Mouse (Mus musculus): ENCODE measurements around the gene Arhgap27.
"Not testable (repeated sequence)": the region's sequence is repeated elsewhere in the genome, so short reads cannot be mapped to it uniquely, and the experiment has no call there.

The Arhgap27 gene

DNA sequence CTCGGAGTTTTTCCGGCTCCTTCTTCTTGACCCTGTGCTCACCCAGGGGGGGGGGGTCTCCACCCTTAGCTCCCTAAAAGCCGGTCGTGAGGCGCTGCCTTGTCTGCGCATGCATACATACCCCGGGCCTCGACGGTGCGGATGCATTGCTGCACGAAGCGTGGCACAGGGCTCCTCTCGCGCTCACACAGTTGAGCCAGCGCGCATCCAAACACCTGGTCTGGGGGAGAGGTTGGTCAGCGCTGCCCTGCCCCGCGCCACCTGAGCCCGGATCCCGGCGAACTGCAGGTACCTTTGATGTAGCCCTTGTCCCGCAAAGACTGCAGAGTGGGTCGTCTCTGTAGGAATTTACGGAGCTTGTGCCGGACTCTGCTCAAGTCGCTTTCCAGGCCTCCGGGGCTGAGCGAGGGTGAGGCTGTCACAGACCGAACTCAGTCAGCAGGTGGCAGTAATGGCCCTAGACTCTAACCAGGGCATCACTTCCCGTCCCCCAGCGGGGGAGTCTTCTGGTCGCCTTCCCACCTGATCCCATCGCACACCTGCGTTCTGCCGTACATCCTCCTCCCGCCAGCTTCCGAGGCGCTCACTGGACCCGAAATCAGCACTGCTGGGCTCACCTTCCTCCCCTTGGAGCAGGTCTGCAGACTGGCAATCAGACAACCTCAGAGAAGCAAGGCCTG, 29.6 kb downstream of the Arhgap27 start:
- no peak for DNase-seq (ENCODE audit: low read depth, low spot score)

DNA sequence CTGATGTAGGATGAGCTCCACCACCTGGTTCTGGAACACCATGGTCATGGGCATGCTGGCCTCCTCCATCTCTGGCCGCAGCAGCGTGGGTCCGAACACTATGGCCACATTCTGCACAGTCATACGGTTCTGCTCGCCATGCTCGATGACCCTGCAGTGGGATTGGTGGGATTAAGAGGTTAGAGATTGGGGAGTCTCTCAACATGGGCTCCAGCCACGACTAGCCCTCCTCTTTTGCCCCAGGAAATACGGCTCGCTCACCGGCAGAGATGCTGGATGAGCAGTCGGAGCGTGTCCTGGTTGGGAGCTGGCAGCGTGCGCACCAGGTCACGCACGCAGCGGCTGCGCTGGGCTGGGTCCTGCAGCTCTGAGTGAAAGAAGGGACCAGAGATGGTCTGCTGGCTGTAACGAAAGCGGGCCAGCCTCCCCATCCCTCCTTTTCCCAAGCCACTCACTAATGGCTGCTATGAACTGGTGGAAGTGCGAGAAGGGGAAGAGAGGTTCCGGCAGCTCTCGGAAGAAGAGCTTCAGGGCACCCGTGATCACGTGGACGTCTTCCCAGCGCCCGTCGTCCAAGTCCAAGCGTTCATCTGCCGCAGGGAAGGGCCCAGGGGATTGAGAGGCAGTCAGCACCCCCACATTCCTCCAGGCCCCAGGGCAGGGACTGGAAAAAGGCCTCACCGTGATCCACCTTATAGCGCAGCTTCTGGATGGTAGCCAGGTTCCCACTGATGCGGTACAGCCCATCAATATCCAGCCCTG, 30.4 kb downstream of the Arhgap27 start:
- DNase-seq (ENCODE audit: low read depth, low spot score) = no peak

DNA sequence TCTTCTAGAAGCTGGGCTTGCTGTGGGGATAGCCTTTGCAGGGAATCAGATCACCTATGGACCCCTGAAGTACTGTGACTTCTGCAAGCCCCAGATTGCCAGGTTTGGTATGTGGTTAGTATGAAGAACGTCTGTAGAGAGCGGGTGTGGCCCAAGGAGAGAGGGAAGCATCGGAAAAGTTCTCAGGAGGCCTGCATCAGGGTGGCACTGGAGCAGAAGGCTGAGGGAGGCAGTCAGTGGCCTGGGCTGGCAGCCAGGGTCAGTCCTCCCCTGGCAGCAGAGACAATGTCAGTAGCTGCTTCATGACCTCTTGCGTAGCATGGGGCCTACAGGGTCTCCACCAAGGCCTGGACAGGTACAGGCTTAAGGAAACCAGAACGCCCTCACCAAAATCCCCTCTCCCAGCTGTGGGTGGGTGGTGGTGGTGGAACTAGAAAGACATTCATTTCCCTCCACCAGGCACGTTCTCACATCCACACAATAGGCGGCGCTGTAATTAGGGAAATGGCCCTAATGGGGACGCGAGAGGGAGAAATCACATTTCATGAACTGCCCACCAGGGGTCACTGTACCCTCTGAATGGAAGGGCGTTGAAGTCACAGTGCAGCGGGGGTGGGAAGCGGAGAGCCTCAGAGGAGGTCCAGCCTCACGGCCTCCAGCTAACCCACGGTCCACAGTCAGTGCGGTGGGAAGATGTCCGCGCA, 31.2 kb downstream of the Arhgap27 start:
- DNase-seq (ENCODE audit: low read depth, low spot score) = peak; percentile 79

DNA sequence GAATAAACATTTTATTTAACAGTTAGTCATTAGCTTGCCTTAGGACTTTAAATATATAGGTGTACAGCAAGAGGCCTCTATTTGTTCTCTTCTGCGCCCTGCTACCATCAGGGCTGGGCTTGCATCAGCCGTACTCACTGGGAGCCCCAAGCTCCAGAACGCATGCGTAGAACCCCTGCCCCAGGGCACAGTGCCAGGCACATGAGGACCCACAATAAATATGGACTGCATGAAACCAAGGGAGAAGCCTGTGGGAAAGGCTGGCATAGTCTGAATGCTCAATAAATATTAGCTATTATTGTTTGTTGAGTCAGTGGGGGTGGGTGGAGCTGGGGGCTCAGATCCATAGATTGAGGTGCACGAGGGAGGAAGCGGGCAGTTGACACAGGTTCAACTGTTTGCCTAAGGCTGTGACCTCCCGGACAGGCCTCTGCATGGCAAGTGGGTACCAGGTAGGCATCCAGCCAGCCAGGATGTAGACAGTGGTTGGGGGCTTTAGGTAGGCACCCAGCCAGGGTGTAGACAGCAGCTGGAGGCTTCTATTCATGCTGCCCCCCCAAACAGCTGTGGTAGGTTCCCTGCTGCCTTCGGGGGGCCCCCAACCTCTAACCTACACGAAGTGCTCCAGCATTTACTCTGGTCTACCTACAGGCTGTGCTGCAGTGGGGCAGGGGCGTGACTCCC, 31.8 kb downstream of the Arhgap27 start:
- no peak for DNase-seq (ENCODE audit: low read depth, low spot score)

DNA sequence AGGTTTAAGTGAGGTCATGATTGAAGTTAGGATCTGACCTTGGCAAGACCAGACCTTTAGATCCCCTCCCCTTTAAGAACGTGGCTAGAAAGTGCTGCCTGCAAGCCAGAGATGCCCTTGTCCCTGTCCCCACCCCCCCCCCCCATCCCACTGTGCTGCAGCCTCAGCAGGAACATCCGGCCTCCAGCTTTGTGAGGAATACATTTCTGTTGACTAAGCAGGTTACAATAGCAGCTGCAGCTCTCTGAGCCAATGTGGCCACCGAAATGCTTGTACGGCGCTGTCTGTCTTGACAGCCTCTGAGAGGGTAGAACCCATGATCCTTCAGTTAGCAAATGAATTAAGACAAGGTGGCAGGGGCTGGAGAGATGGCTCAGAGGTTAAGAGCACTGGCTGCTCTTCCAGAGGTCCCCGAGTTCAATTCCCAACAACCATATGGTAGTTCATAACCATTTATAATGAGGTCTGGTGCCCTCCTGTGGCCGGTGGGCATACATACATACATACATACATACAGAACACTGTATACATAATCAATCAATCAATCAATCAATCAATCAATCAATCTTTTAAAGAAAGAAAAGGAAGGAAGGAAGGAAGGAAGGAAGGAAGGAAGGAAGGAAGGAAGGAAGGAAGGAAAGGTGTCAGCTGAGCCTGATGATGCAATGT, 32.7 kb downstream of the Arhgap27 start:
- DNase-seq (ENCODE audit: low read depth, low spot score) = peak; percentile 33

DNA sequence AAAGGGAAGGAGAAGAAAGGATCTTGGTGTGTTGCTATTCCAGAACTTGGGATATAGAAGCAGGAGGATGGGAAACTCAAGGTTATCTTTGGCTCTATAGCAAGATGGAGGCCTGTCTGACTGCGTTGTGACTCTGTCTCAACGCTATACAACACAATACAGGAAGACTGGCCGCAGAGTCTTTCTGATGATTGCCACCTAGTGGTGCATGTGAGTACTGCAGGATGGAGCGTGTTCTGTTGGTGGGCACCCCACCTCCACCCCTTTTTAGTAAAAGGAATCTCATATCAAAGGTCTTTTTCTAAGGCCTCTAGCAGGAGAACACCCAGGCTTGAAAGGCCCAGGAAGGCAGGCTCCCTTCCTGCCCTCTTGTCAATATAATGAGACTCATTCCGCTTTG, 36.5 kb downstream of the Arhgap27 start:
- peak; percentile 81 for DNase-seq (ENCODE audit: low read depth, low spot score)

DNA sequence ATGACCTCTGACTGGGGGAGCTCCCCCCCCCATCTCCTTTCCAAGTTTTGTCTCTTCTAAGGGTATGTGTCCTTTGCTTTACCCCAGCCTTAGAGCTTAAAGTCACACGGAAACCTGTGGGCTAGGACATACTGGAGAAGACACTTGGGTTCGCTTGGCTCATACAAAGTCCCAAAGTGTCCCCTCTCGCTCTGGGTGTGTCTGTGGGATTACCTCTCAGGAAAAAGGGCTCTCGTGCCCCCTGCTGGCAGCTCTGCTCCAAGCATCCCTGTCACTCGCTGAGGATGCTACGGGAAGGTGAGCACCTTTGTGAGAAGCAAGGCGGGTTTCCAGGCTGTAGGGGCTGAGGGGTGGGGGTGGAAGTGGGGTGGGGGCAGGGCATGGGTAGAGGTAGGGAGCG, 38.3 kb downstream of the Arhgap27 start:
- peak; percentile 65 for DNase-seq (ENCODE audit: low read depth, low spot score)

DNA sequence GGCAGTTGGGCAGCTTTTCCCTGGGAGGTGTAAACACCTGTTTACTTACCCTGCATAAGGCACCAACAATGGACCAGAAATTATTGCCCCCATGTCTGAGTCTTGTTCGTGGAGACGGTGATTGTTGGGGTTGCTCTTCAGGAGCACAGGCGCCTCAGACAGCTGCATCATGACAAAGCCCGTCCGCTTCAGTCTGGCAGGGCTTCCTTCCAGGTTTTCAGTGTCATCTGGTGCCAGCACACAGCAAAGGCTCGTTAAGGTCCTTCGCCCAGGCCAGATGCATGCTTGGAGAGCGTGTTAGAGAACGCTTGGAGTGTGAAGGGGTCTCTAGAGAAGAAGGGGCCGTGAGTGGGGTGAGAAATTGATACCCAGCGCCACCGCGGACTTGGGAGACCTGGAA, 38.8 kb downstream of the Arhgap27 start:
- no peak for DNase-seq (ENCODE audit: low read depth, low spot score)

DNA sequence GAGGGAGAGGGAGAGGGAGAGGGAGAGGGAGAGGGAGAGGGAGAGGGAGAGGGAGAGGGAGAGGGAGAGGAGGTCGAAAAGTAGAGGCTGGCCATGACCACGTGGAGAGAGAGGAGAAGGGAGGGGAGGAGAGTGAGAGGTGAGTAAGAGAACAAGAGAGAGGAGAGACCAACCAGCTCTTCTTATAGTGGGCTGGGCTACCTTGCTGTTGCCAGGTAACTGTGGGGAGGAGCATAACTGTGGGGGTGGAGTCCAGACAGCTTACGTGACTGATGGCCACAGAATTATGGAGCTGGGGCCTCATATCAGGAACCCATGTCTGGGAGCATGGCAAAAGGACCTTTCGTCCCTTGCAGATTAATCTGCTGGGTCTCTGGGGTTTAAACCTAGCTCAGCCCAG, 40.7 kb downstream of the Arhgap27 start:
- not testable (repeated sequence) for DNase-seq (ENCODE audit: low read depth, low spot score)

DNA sequence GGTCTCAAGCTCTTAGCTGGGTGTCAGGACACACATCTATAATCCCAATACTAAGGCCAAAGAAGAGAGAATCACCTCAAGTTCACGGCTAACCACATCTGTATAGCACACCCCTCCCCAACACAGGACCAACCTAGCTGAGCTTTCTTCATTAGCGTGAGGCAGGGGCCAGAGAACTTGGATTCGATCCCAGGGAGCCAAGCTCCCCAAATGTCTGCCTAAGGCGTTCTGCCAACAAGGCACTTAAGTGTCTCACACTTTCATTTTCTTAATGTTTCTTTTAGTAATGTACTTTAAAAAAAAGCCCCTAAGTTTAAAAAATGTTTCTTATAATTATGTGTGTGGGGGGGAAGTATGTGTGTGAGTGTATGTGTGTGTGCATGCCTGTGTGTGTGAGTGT, 42.8 kb downstream of the Arhgap27 start:
- no peak for DNase-seq (ENCODE audit: low read depth, low spot score)

DNA sequence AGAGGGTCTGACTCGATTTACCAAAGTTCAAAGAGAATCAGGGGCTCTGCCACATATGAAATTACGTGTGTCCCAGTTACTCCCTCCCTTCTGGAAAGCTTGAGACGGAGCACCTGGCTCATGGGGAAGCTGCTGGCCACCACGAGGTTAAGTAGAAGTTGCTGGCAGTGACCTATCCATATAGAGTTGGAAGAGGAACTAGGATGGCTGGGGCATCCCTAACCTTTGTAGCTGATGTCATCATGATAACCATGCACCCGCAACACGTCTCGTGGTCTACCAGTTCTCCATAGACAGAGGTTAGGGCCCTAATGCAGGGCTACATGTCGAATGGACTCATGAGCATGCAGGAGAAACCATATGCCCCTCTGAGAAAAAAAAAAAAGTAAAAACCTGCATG, 43.3 kb downstream of the Arhgap27 start:
- DNase-seq (ENCODE audit: low read depth, low spot score) = no peak

DNA sequence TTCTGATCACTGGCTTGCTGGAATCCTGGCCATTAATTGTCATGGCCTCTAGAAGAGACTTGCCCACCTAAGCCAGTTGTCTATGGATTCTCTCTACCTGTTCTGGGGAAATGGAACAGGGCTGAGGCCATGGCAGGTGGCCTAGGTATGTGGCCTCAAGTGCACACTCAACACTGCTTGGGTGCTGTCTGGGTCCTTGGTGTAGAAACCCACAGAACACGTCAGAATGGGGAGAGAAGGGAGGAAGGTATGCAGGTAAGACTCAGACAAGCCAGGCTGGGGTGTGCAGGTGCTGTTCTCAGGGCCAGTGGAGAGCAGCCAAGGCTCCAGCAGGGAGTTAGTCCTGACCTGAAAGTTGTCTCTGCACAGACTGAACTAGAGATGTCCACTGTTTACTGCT, 45.5 kb downstream of the Arhgap27 start:
- DNase-seq (ENCODE audit: low read depth, low spot score) = no peak

DNA sequence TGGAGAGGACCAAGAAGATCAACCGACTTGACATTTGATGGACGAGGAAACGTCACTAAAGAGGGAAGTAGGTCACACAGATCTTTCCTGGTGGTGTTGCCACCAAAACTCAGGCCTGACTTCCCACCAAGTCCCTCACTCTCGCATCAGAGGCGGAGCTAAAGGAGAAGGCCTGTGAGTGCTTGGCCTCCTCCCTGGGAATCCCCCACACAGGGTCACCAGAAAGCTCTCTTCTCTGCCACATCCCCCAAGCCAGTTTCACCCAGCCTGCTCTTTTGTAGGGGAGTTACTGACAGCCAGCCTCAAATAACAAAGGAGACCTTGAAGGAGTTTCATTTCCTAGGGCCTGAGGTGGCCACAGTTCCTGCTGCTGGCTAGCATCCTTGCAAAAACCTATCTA, 48.1 kb downstream of the Arhgap27 start:
- DNase-seq (ENCODE audit: low read depth, low spot score) = no peak

DNA sequence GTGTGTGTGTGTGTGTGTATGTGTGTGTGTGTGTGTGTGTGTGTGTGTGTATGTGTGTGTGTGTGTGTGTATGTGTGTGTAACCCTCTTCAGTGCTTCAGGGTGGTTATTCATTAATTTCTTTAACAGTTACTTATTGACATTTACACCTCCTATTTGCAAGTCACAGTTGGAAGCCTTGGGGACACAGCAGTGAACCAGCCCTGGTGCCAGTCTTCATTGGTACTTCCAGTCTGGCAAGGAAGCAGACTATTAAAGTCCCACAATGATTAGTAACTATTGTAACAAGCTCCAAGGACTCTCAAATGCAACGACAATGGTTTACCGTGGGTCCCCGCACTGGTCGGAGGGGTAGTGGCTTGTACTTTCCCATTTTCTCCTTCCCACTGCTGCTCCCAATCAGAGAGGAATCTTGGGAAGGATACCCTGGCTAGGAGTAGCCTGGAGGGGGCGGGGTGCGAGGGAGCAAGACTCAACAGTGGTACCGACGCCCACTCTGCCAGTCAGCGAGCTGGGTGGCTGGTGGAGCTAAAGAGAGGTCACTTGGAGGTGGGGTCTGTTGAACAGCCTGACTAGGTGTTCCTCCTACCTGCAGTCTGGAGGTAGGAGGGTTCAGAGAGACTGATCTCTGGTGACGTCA, 48.6 kb downstream of the Arhgap27 start:
- DNase-seq (ENCODE audit: low read depth, low spot score) = no peak

DNA sequence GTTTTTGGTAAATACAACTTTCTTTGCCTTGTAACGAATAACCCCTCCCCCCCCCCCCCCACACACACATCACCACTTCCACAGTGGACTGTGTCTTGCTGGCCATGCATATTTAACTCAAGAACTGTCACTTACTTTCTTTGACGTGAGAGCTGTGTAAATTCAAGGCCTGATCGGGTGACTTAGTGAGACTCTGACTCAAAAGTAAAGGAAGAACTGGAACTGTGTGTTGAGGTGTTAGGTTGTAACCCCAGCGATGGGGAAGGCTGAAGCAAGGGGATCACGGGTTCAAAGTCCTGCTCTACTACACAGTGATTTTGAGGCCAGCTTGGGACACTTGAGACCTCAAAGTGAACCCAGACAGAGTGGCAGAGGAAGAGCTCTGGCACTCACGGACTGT, 50.0 kb downstream of the Arhgap27 start:
- DNase-seq (ENCODE audit: low read depth, low spot score) = no peak

DNA sequence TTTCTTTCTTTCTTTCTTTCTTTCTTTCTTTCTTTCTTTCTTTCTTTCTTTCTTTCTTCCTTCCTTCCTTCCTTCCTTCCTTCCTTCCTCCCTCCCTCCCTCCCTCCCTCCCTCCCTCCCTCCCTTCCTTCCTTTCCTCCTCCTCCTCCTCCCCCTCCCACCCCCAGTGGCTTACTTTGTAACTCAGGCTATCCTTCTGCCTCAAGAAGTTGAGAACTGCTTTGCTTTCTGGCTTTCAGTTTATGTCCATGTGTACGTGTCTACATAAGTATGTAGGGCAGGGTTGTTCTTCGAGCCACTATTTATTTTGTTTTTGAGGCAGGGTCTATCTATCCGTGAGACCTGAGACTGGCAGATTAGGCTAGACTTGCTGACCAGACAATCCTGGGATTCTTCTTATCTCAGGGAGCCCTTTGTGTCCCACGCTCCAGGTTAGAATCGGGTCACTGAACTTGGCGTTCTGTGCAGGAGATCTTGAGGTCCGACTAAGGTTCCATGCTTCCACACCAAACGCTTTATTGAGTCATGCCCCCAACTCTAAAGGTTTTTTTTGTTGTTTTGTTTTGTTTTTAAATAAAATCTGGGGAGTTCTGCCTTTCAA, 50.7 kb downstream of the Arhgap27 start:
- DNase-seq (ENCODE audit: low read depth, low spot score) = no peak

DNA sequence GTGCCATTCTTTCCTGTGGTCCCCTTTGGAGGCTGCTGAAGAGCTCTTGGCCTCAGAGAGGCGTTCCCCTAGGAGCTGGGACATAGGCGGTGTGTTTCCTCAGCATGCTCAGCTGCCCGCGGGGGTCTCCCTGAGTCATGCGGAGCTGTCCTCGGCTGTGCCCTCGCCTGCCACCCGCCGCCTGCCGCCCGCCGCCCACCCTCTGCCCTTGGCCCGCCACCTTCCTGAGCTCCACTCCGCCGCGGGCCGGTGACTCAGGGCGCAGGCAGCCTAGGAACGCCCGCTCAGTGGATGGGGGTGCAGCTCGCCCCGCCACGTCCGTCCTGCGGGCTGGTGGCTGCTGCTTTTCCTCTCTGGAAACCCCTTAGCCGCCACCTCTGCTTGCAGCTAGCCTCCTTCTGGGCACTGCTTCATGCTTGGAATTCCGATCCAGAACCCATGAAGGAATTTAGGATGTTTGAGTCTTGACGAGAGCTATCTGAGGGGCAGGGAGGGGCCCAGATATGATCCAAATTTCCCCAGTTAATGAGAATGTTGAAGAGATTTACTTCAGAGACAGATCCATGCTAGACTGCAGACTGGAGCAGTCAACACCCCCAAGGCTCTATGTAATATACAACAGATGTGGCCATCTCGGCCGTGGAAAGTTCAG, 51.4 kb downstream of the Arhgap27 start:
- DNase-seq (ENCODE audit: low read depth, low spot score) = no peak

DNA sequence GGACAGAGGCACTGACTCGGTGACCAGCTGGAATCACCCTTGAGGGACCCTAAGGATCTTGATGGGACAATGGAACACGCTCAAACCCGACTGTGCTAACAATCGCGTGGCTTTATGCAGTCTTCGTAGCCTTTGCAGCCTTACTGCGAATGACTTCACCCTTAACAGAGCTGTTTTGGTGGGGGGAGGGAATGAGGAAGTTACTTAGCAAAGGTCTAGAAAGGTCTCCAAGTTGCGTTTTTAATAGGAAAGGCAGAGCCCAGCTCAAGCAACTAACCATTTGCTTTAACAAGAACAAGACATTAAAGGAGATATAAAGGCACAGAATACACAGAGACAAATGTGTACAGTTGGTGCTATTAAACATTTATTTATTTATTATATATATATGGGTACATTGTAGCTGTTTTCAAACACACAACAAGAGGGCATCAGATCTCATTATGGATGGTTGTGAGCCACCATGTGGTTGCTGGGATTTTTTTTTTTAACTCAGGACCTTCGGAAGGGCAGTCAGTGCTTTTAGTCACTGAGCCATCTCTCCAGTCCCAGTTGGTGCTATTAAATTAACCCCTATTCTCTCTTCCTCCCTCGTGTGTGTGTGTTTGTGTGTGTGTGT, 53.4 kb downstream of the Arhgap27 start:
- no peak for DNase-seq (ENCODE audit: low read depth, low spot score)

DNA sequence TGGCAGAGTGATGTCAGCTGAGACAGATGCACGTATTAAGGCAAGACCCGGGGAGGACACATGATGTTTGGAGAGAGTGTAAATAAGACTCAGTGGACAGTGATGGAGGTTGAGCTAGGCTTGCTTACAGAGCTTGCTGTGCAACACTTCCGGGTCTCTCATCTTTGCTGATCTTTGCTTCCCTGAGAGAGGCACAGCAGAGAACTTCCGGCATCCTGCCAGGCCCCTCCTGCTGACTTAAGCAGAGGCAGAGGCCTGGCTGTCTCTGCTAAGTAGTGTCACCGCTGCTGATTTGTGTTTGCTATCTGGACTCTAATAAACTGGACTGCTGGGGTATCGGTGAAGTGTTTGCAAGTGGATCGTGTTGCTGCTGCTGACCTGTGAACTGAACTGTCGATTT, 55.6 kb downstream of the Arhgap27 start:
- peak; percentile 72 for DNase-seq (ENCODE audit: low read depth, low spot score)

DNA sequence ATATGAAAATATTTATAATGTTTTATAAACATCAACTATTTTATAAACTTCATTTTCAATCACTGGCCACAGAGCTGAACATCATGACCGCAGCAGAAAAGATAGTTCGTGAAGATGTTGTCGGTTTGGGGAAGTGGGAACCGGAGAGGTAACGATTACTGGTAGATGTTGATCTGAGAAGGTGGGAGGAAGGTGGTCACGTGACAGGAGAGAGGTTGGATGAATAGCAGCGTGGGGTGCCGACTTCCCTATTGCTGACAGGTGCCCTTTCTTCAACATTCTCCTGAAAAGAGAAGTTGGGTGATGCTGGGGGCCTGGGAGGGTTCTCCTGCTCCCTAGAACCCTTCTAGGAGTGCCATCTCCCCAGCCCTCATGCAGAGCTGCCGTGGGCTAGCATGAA, 59.0 kb downstream of the Arhgap27 start:
- DNase-seq (ENCODE audit: low read depth, low spot score) = no peak
